Mouse (Mus musculus) ES-E14 (cell line): ENCODE measurements around the gene Chd1l. TPM values are rescaled to one million over a fixed set of nuclear protein-coding genes. Genes with fewer than 3 reads are reported as not detected.

Experiments
- DNase-seq: peaks from one replicate; pipeline ENCODE4 v3.0.0-alpha.2; 2013; ENCODE audit warnings: low read depth, low spot score
- H3K27ac ChIP-seq: 2 replicates; pipeline ENCODE4 v1.5.1; 2012; ENCODE audit warnings: low read depth, mild to moderate bottlenecking, low read length, moderate library complexity, mixed read lengths; ENCODE audit not compliant: poor library complexity, insufficient read depth, severe bottlenecking
- H3K36me3 ChIP-seq: 2 replicates; pipeline ENCODE4 v1.6.1; 2012; ENCODE audit warnings: mild to moderate bottlenecking, low read length, moderate library complexity, mixed read lengths; ENCODE audit not compliant: control insufficient read depth, poor library complexity, insufficient read depth, severe bottlenecking
- H3K4me1 ChIP-seq, 2 experiments: fragments of 150-350 bp in 1 of 2; sonication (generic) in 1 of 2; 2 replicates each; pipeline ENCODE4 v1.6.1; 2012; ENCODE audit warnings: low read length in 2 of 2, mild to moderate bottlenecking in 1 of 2, mixed read lengths in 1 of 2; ENCODE audit not compliant: control insufficient read depth in 2 of 2, insufficient read depth in 2 of 2, poor library complexity in 1 of 2
- H3K4me3 ChIP-seq, 2 experiments: fragments of 150-350 bp in 1 of 2; sonication (generic) in 1 of 2; 2 replicates each; pipeline ENCODE4 v1.5.1; 2012; ENCODE audit warnings: low read length in 2 of 2, low read depth in 1 of 2, mild to moderate bottlenecking in 1 of 2, mixed read lengths in 1 of 2; ENCODE audit not compliant: insufficient read depth in 1 of 2, poor library complexity in 1 of 2, severe bottlenecking in 1 of 2
- H3K9ac ChIP-seq: 2 replicates; pipeline ENCODE4 v1.6.1; 2012; ENCODE audit warnings: low read depth, mild to moderate bottlenecking, low read length, mixed read lengths; ENCODE audit not compliant: poor library complexity, insufficient read depth, severe bottlenecking
- H3K9me3 ChIP-seq: fragments of 150-350 bp; sonication (generic); 2 replicates; pipeline ENCODE4 v1.6.1; 2012; ENCODE audit warnings: low read depth, mild to moderate bottlenecking, low read length; ENCODE audit not compliant: control insufficient read depth, insufficient read depth
- CHD2 ChIP-seq: IDR thresholded peaks from 2 replicates; pipeline ENCODE4 v1.6.1; 2014; ENCODE audit warnings: mild to moderate bottlenecking, low read depth, low read length, inconsistent platforms
- HCFC1 ChIP-seq: IDR thresholded peaks from 2 replicates; pipeline ENCODE4 v1.6.1; 2012; ENCODE audit warnings: low read length, inconsistent platforms, borderline replicate concordance; ENCODE audit not compliant: insufficient read depth
- MAFK ChIP-seq: IDR thresholded peaks from 2 replicates; pipeline ENCODE4 v1.6.1; 2014; ENCODE audit warnings: mild to moderate bottlenecking, low read depth, low read length, inconsistent platforms; ENCODE audit not compliant: insufficient read depth
- ZC3H11A ChIP-seq: IDR thresholded peaks from 2 replicates; pipeline ENCODE4 v1.6.1; 2012; ENCODE audit warnings: low read depth, mild to moderate bottlenecking, inconsistent platforms, low read length, borderline replicate concordance
- ZNF384 ChIP-seq: IDR thresholded peaks from 2 replicates; pipeline ENCODE4 v1.6.1; 2012; ENCODE audit warnings: low read depth, low read length, inconsistent platforms
- in situ Hi-C, 2 experiments: fragments of 600-800 bp; cut with MboI; formaldehyde crosslinking; loops; one replicate each; pipeline ENCODE4 v1.15.1; 2025; ENCODE audit warnings: low sequenced_read_pairs in 2 of 2, inconsistent platforms in 1 of 2; ENCODE audit not compliant: unreplicated experiment in 2 of 2
- total RNA-seq: library from RNA; depleted of rRNA; stranded (reverse); fragments of 300-350 nt; gene quantifications from 2 replicates; pipeline ENCODE4 v1.2.3, GENCODE M21; 2012

Gene Chd1l
- total RNA-seq, 1 experiment: 25.8 TPM

DNA sequence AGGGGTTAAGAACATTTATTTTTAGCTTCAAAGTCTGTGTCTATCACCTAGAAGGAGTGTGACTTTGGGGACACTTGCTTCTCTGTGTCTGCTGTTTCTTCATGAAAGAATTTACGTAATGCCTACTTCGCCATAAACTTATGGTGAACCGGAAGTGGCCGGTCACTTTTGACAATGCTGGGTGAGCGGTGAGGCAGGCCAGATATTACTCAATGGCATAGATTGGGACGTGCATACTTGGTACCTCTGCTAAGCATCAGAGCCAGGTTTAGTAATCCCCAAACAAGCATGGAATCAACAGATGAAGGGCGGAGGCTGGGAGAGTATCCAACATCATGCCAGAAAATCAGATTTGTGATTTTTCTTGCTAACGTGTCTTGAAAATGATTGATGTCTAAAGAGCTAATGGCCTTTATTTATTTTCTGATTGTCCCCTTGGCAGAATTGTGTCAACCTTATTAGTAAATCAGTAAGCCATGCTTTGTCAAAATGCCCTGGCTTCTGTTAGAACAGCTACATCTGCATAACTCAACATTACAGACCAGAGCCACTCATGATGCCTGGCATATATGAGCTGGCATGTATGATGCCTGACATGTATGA is 21.4 kb upstream of the Chd1l start:
- TF ChIP-seq HCFC1: no peak
- TF ChIP-seq CHD2: no peak
- no peak for TF ChIP-seq ZC3H11A
- H3K4me3 ChIP-seq: no peak overlapping the region
- H3K36me3 ChIP-seq: no peaks in the 10 kb centered on the region
- DNase-seq: no peak
- no peak overlapping the region for H3K9ac ChIP-seq
- no peaks in the 10 kb centered on the region for H3K9me3 ChIP-seq
- no peak overlapping the region for H3K27ac ChIP-seq
- in situ Hi-C loops: no loop called here
- 0 out of 4 replicates have a peak, but pooled peaks cover 0 to 1% of the 10 kb centered on the region in 2 experiments for H3K4me1 ChIP-seq

DNA sequence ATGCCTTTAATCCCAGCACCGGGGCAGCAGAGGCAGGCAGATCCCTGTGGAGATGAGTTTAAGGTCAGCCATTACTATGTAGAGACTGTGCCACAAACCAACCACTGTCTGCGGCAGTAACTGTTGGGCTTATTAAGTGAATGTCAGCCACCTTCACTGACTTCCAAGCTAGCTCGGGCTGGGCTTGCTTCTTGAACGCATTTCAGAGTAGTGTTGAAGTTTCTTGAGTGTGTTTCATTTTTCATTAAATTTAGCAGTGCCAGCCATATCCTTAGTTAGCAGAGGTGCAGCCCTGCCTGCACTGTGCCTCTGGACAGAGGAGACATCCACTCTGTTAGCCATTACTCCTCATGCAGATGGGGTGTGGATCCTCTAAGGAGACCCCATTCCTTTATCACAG is 20.7 kb upstream of the Chd1l start:
- 0 out of 4 replicates have a peak, but pooled peaks cover 0 to 1% of the 10 kb centered on the region in 2 experiments for H3K4me1 ChIP-seq
- H3K4me3 ChIP-seq: no peak overlapping the region
- in situ Hi-C loops: no loop called here
- H3K36me3 ChIP-seq: no peaks in the 10 kb centered on the region
- H3K9me3 ChIP-seq: no peaks in the 10 kb centered on the region
- DNase-seq: no peak
- TF ChIP-seq ZC3H11A (no peak), HCFC1 (no peak), ZNF384 (no peak), CHD2 (no peak), MAFK (no peak)
- H3K27ac ChIP-seq: no peak overlapping the region
- H3K9ac ChIP-seq: no peak overlapping the region

DNA sequence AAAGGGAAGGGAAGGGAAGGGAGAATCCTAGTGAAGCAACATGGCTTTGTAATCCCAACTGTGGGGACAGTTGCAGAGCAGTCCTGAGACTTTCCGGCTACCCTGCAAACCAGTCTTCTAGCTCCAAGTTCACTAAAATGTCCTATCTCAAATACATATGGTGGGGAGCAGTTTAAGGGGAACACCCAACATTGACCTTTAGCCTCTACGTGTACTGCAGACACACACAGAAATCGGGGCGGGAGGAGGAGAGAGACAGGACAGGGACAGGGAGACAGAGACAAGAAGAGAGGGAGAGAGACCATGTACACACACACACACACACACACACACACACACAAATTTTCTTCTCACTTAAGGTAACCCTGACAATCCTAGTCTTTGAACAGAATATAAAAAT is 19.9 kb upstream of the Chd1l start:
- Histone ChIP-seq H3K27ac (no peak overlapping the region), H3K9ac (no peak overlapping the region), H3K9me3 (no peaks in the 10 kb centered on the region), H3K36me3 (no peaks in the 10 kb centered on the region), H3K4me1 (0 out of 4 replicates have a peak, but pooled peaks cover 0 to 1% of the 10 kb centered on the region in 2 experiments), H3K4me3 (no peak overlapping the region)
- no peak for TF ChIP-seq ZNF384
- TF ChIP-seq CHD2: no peak
- TF ChIP-seq ZC3H11A: no peak
- TF ChIP-seq MAFK: no peak
- no peak for TF ChIP-seq HCFC1
- in situ Hi-C loops: no loop called here
- DNase-seq: no peak

DNA sequence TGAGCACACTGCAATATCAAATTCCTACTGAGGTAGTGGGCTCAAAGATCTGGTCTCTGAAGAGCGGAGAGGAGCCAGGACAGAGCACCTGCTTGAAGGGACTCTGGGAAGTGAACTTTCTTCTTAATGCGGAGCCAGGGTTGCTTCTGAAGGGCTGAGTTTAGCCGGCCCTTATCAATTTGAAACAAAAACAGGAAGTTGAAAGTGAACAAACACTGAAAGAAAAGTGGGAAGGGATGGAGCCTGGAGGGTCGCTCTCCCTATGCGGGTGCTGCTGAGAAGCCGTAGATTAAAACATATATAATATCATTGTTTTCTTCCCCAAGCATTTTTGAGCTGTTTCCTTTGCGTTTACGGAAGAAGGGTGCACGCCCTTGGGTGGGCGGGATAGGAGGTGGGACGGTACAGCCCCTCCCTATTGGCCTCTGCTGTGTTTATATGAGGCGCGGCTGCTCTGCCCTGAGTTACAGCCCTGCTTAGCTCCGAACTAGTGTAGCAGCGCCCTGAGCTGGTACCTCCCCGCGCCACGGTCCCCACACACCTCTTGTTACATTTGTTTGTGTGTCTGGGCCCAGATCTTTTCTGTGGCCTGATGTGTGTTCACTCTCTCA is 18.5 kb upstream of the Chd1l start, which contains the start of gene Fmo5:
Fmo5 (plus strand) TSS at position 414 of the 611 bp plus-strand sequence.
- Histone ChIP-seq H3K36me3 (no peaks in the 10 kb centered on the region), H3K27ac (no peak within 1 kb of the TSS), H3K9ac (peak within 1 kb of the TSS; percentile 4; the same call in 1 of the 2 replicates), H3K4me1 (0 out of 4 replicates have a peak, but pooled peaks cover 0 to 1% of the 10 kb centered on the region in 2 experiments), H3K4me3 (peak within 1 kb of the TSS; percentile 3 to 69), H3K9me3 (no peaks in the 10 kb centered on the region)
- DNase-seq: no peak
- in situ Hi-C loops: no loop called here
- TF ChIP-seq MAFK: no peak
- TF ChIP-seq ZC3H11A: no peak
- TF ChIP-seq ZNF384: no peak
- no peak for TF ChIP-seq CHD2
- no peak for TF ChIP-seq HCFC1
